Comparison of ENCODE assay signal across 19 mouse cellular contexts in genomic region chr13:91938826-91939225, GRCm38 (mm10).
"Had no signal": no experiment of that assay in that cellular context is flagged by ENCODE, and none has a peak within 500 bp of the region (broad histone marks: within the 10 kb centered on the region; RNA-seq: fewer than 3 reads in every experiment).

No protein-coding gene starts in this region.

- H3K27ac ChIP-seq: kidney, embryonic 15.5 days; limb, embryonic 12.5 days; liver, embryonic 13.5 days; lung, embryonic 15.5 days; macrophage; midbrain, embryonic 15.5 days had no signal

- H3K4me3 ChIP-seq: kidney, embryonic 15.5 days; limb, embryonic 12.5 days; liver, embryonic 13.5 days; lung, embryonic 15.5 days; megakaryocyte, embryonic 14.5 days; midbrain, embryonic 15.5 days had no signal

- DNase-seq: kidney, adult 2 months; kidney, postnatal 14 days; layer of hippocampus, adult 9-11 months; layer of hippocampus, postnatal 36 days; liver; liver, embryonic 13.5 days; liver, postnatal 0 days; lung, postnatal 14 days; retina, postnatal 1 day; right cerebral cortex, postnatal 4 days; spleen, adult 18-20 months; thymus, adult 2 months; thymus, postnatal 25 days had no signal

- H3K4me1 ChIP-seq: kidney, embryonic 15.5 days; liver, embryonic 13.5 days; lung, embryonic 15.5 days; megakaryocyte, embryonic 14.5 days; midbrain, embryonic 15.5 days had no signal
